Mouse (Mus musculus): Measurements from ENCODE around the gene Nectin2.

The Nectin2 gene

GRCm38 (mm10) chr7:19745971-19746370 is 4.3 kb downstream of the Nectin2 start:
- DNase-seq (ENCODE audit: extremely low spot score, low read depth, low spot score): no peak

DNA sequence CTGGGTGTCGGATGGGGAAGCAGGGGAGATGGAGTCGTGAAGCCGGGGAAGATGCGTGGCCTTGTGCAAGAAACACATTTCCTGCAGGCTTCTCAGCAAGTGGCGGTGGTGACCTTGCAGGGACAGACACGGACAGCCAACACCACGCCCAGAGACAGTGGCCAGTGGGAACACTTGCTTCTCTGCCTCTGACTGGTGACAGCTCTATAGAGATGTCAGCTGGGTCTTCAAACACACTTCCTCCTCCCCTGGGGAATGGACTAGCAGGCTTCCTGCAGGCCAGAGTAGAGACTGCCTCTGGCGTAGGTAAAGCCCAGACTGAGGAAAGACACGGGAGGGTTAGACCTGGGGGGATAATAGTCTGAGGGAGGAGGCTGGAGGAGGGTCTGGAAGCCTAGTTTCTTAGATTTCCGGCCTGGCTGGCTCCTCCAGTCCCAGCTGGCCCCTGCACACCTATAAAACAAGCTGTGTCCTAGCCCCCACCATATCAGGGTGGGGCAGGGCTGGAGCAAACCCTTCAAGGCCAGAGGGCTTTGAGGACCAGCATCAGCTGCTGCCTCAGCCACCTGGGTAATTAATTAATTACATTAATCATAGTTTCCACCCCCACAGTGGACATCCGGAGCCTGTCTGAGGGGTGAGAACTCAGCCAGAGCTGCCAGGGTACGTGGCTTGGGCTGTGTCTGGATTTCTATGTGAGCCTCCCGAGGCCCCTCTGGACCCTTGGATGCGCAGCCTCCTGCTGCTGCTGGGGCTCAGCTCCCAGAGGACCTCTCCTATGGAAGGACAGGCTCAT is 5.5 kb downstream of the Nectin2 start:
- no peak for DNase-seq (ENCODE audit: extremely low spot score, low read depth, low spot score)

- no peak for DNase-seq (ENCODE audit: extremely low spot score, low read depth, low spot score)
Measured at GRCm38 (mm10) chr7:19743791-19744190, 6.5 kb downstream of the Nectin2 start.

GRCm38 (mm10) chr7:19742468-19742867 is 7.8 kb downstream of the Nectin2 start:
- no peak for DNase-seq (ENCODE audit: extremely low spot score, low read depth, low spot score)

- DNase-seq (ENCODE audit: extremely low spot score, low read depth, low spot score): no peak
Measured at GRCm38 (mm10) chr7:19741329-19742031, 8.8 kb downstream of the Nectin2 start.

DNA sequence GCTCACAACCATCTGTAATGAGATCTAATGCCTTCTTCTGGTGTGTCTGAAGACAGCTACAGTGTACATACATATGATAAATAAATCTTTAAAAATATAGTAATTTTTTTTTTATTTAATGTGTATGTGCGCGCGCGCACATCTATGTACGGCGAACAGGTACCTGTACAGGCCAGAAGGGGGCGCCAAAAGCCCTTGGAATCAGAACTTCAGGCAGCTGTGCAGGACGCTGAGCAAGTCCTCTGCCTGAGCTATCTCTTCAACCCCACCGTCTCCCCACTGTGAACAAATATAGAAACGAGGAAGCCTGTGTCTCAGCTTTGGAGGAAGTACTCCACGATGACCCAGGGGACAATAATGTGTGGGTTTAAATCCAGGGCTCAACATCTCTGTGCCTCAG is 10.0 kb downstream of the Nectin2 start:
- no peak for DNase-seq (ENCODE audit: extremely low spot score, low read depth, low spot score)

DNA sequence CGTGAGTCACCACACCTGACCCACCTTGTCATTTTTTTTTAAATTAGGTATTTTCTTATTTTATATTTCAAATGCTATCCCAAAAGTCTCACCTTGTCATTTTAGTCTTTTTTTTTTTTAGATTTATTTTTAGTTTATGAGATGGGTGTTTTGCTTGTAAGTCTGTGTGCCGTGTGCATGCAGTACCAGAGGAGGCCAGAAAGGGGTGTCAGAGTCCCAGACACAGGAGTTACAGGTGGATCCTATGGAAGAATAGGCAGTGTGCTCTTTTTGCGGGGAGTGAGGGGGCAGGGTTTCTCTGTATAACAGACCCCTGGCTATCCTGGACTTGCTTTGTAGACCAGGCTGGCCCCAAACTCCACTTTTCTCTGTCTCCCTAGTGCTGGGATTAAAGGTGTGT is 11.5 kb downstream of the Nectin2 start:
- no peak for DNase-seq (ENCODE audit: extremely low spot score, low read depth, low spot score)

GRCm38 (mm10) chr7:19736389-19737057 is 13.8 kb downstream of the Nectin2 start:
- DNase-seq (ENCODE audit: extremely low spot score, low read depth, low spot score): no peak

DNA sequence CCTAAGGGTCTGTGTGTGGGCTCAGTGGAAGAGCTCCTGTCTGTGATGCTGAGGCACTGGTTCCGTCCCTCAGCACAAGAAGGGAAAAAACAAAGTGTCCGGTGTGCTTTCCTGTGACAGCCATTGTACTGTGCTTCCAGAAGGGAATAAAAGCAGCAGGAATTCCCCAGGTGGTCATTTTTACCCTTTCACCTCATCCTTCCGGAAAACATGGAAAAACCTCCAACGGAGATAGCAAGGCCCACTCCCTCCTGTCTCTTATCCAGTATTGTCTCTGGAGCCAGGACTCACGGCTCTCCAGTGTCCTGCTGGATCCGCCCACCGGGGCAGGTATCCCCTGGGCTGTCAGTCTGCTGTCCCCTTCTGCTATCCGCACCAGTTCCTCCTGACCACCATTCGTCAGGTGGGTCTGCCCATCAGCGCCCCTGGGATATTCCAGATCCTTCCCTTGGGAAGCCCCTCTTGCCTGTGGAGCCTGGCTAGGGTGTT is 16.1 kb downstream of the Nectin2 start:
- no peak for DNase-seq (ENCODE audit: extremely low spot score, low read depth, low spot score)

GRCm38 (mm10) chr7:19726541-19726940 is 23.7 kb downstream of the Nectin2 start:
- DNase-seq (ENCODE audit: extremely low spot score, low read depth, low spot score): no peak

GRCm38 (mm10) chr7:19724167-19724566 is 26.1 kb downstream of the Nectin2 start:
- no peak for DNase-seq (ENCODE audit: extremely low spot score, low read depth, low spot score)

DNA sequence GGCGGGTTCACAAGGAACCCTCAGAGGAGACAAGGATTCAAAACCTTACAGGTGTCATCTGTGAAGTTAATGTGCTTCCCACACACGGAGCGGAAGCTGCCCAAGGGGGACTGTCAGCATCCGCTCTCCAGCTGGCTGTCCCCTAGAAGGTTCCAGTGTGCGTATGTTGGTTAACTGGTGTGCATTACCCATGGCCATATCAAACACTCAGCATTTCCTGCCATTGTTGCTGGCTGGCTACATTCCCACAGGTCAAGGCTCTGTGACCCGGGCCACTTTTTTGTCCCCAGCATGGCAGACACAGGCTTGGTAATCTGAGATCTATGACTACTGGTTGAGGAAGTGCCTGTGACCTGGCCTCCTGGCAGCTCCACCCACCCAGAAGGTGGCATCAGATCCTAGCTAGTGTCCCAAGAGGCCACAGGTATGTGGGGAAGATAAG is 27.5 kb downstream of the Nectin2 start:
- no peak for DNase-seq (ENCODE audit: extremely low spot score, low read depth, low spot score)

- no peak for DNase-seq (ENCODE audit: extremely low spot score, low read depth, low spot score)
Measured at GRCm38 (mm10) chr7:19719200-19719599, 31.1 kb downstream of the Nectin2 start.

DNA sequence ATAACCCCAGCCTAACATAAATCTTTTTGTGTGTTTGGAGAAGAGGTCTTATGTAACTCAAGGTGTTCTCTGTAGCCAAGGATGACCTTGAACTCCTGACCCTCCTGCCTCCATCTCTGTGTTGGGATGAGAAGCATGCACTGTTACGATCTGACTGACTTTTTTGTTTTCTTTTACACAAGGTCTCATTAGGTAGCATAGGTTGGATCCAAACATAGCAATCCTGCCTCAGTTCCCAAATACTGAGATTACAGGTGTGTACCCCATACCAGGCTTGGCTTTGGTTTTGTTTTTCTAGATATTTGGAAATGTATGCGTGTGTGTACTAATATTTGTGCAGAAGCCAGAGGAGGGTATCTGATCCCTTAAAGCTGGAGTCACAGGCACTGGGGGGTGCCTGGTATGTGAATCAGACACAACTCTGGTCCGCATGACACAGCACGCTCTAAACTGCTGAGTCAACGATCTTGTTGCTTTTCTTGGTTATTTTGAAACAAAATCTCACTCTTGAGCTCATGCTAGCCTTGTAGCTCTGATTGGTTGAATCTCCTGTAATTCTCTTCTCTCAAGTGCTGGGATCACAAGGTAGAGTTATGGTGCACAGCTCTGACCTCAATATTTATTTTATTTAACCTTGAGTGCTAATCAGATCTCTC is 31.9 kb downstream of the Nectin2 start:
- no peak for DNase-seq (ENCODE audit: extremely low spot score, low read depth, low spot score)

DNA sequence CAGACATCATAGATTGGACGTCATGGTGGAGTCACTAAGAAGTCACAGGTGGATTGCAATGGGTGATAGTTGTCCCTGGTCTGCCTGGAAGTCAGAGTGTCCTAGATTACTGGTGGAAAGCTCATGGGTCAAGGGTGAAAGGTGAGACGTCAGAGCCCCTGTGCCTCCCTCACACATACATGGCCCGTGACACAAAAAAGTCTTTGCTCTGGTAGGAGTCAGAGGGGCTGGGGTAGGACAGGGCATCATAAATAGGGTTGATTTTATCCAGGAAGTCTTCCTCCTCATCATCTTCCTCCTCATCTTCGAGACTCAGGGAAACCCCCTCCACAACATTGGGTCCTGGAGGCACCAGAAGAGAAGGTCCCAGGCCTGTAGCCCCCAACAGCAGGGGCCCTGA is 32.9 kb downstream of the Nectin2 start:
- DNase-seq (ENCODE audit: extremely low spot score, low read depth, low spot score): no peak

- no peak for DNase-seq (ENCODE audit: extremely low spot score, low read depth, low spot score)
Measured at GRCm38 (mm10) chr7:19716822-19717221, 33.5 kb downstream of the Nectin2 start.

DNA sequence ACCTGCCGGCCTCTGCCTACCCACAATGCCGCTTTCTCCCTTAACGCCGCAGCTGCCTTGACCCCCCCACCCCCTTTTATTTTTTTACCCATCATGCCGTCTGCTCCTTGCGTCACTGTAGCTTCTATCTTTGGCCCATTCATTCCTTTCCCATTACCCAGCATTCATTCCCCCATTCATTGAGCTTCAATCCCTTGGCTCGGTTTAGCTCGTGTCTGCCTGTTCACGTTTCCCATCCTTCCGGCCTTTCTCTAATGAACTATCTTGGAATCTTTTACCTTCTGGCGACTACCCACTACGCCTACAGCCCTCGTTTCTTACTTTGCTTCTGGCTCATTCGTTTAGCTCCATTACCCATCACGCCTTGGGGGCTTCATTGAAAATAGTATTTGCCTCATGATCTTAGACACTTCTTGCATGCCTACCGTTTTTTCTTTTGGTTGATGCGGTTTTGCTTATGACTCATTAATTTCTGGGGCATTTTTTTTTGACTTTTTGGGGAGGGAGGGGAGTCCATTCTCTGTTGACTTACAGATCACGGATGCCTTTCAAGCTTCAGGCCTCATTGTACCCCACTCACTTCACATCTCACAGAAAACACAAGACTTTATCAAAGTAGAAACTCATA is 34.1 kb downstream of the Nectin2 start:
- no peak for DNase-seq (ENCODE audit: extremely low spot score, low read depth, low spot score)

DNA sequence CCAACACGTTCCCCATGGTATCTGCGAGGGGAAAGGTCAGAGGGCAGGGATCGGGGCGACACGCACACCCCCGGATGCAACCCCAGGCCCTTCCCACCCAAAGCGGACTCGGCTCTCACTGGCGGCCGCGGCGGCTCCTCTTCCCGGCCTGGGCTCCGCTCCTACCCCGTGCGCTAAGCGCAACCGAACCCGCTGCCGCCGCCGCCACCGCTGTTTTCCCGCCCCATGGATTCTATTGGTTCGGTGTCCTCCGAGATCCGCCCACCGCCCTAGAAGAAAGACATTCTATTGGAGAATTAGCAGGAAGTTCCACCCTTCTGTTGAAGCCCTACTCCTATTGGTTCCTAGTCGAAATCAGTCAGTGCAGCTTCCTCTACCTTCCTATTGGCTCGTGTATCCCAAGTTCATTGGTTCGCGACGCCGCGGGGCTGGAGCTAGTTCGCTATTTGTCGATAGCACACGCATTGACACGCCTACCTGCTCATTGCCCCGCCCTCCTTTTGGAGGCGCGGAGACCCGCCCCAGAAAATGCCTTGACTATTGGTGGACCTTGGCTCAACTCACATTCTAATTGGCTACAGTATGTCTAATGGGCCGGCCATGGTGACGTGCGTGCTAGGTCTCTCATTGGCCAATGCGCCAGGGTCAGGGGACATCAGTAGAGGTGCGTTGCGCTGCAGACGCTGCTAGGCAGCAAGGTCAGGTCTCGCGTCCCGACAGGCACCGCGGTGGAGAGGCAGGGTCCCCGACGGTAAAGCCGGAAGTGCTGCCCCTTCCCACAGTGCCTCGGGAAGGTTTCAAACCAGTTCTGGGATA is 34.8 kb downstream of the Nectin2 start, which contains the start of gene Tomm40:
Gene Tomm40, minus strand, starts transcription at position 200 of the 816 bp plus-strand sequence.
- DNase-seq (ENCODE audit: extremely low spot score, low read depth, low spot score): peak; percentile 98

- no peak for DNase-seq (ENCODE audit: extremely low spot score, low read depth, low spot score)
Measured at GRCm38 (mm10) chr7:19714836-19715235, 35.4 kb downstream of the Nectin2 start.

GRCm38 (mm10) chr7:19713598-19713997 is 36.7 kb downstream of the Nectin2 start:
- DNase-seq (ENCODE audit: extremely low spot score, low read depth, low spot score): no peak
